Mouse (Mus musculus): ENCODE results near the gene Agfg2. TPM values are rescaled to one million over a fixed set of nuclear protein-coding genes. Genes with fewer than 3 reads are reported as not detected.
"Not testable (repeated sequence)": the region's sequence is repeated elsewhere in the genome, so short reads cannot be mapped to it uniquely, and the experiment has no call there.

Gene Agfg2
- 4.9 and 5.5 TPM in 2 replicates for total RNA-seq (2017)

GRCm38 (mm10) chr5:137684294-137685123 is at the start of gene Agfg2:
Gene Agfg2, minus strand, starts transcription at chr5:137684726.
- peak; percentile 94 for ATAC-seq (ENCODE audit: extremely low read depth, insufficient number of reproducible peaks, low FRiP score, poor library complexity, severe bottlenecking)

GRCm38 (mm10) chr5:137733638-137734288 is 49.2 kb upstream of the Agfg2 start:
- no peak for ATAC-seq (ENCODE audit: extremely low read depth, insufficient number of reproducible peaks, low FRiP score, poor library complexity, severe bottlenecking)

GRCm38 (mm10) chr5:137726767-137727166 is 42.2 kb upstream of the Agfg2 start:
- no peak for ATAC-seq (ENCODE audit: extremely low read depth, insufficient number of reproducible peaks, low FRiP score, poor library complexity, severe bottlenecking)

- ATAC-seq (ENCODE audit: extremely low read depth, insufficient number of reproducible peaks, low FRiP score, poor library complexity, severe bottlenecking) = peak; percentile 60; the same call in 1 of the 2 replicates
Measured at GRCm38 (mm10) chr5:137723840-137724239, 39.3 kb upstream of the Agfg2 start.

- ATAC-seq (ENCODE audit: extremely low read depth, insufficient number of reproducible peaks, low FRiP score, poor library complexity, severe bottlenecking) = not testable (repeated sequence)
Measured at GRCm38 (mm10) chr5:137720558-137721164, 36.1 kb upstream of the Agfg2 start.

- no peak for ATAC-seq (ENCODE audit: extremely low read depth, insufficient number of reproducible peaks, low FRiP score, poor library complexity, severe bottlenecking)
Measured at GRCm38 (mm10) chr5:137719088-137719487, 34.6 kb upstream of the Agfg2 start.

GRCm38 (mm10) chr5:137718020-137718790 is 33.7 kb upstream of the Agfg2 start:
- peak; percentile 70; the same call in 1 of the 2 replicates for ATAC-seq (ENCODE audit: extremely low read depth, insufficient number of reproducible peaks, low FRiP score, poor library complexity, severe bottlenecking)

- ATAC-seq (ENCODE audit: extremely low read depth, insufficient number of reproducible peaks, low FRiP score, poor library complexity, severe bottlenecking) = no peak
Measured at GRCm38 (mm10) chr5:137715685-137716084, 31.2 kb upstream of the Agfg2 start.

- no peak for ATAC-seq (ENCODE audit: extremely low read depth, insufficient number of reproducible peaks, low FRiP score, poor library complexity, severe bottlenecking)
Measured at GRCm38 (mm10) chr5:137713454-137713853, 28.9 kb upstream of the Agfg2 start.

GRCm38 (mm10) chr5:137706913-137707633 is 22.5 kb upstream of the Agfg2 start:
- ATAC-seq (ENCODE audit: extremely low read depth, insufficient number of reproducible peaks, low FRiP score, poor library complexity, severe bottlenecking) = peak; percentile 74

GRCm38 (mm10) chr5:137705242-137705641 is 20.7 kb upstream of the Agfg2 start:
- ATAC-seq (ENCODE audit: extremely low read depth, insufficient number of reproducible peaks, low FRiP score, poor library complexity, severe bottlenecking) = peak; percentile 30

GRCm38 (mm10) chr5:137699850-137700249 is 15.3 kb upstream of the Agfg2 start:
- no peak for ATAC-seq (ENCODE audit: extremely low read depth, insufficient number of reproducible peaks, low FRiP score, poor library complexity, severe bottlenecking)

GRCm38 (mm10) chr5:137699080-137699479 is 14.6 kb upstream of the Agfg2 start:
- ATAC-seq (ENCODE audit: extremely low read depth, insufficient number of reproducible peaks, low FRiP score, poor library complexity, severe bottlenecking) = no peak

GRCm38 (mm10) chr5:137695930-137696329 is 11.4 kb upstream of the Agfg2 start:
- peak; percentile 33; the same call in 1 of the 2 replicates for ATAC-seq (ENCODE audit: extremely low read depth, insufficient number of reproducible peaks, low FRiP score, poor library complexity, severe bottlenecking)

GRCm38 (mm10) chr5:137694796-137695195 is 10.3 kb upstream of the Agfg2 start:
- no peak for ATAC-seq (ENCODE audit: extremely low read depth, insufficient number of reproducible peaks, low FRiP score, poor library complexity, severe bottlenecking)

- ATAC-seq (ENCODE audit: extremely low read depth, insufficient number of reproducible peaks, low FRiP score, poor library complexity, severe bottlenecking) = no peak
Measured at GRCm38 (mm10) chr5:137691881-137692280, 7.4 kb upstream of the Agfg2 start.

GRCm38 (mm10) chr5:137690531-137690930 is 6.0 kb upstream of the Agfg2 start:
- no peak for ATAC-seq (ENCODE audit: extremely low read depth, insufficient number of reproducible peaks, low FRiP score, poor library complexity, severe bottlenecking)

- no peak for ATAC-seq (ENCODE audit: extremely low read depth, insufficient number of reproducible peaks, low FRiP score, poor library complexity, severe bottlenecking)
Measured at GRCm38 (mm10) chr5:137689974-137690373, 5.4 kb upstream of the Agfg2 start.
